13 mouse cellular contexts compared by ENCODE assay signal in the genomic region with DNA sequence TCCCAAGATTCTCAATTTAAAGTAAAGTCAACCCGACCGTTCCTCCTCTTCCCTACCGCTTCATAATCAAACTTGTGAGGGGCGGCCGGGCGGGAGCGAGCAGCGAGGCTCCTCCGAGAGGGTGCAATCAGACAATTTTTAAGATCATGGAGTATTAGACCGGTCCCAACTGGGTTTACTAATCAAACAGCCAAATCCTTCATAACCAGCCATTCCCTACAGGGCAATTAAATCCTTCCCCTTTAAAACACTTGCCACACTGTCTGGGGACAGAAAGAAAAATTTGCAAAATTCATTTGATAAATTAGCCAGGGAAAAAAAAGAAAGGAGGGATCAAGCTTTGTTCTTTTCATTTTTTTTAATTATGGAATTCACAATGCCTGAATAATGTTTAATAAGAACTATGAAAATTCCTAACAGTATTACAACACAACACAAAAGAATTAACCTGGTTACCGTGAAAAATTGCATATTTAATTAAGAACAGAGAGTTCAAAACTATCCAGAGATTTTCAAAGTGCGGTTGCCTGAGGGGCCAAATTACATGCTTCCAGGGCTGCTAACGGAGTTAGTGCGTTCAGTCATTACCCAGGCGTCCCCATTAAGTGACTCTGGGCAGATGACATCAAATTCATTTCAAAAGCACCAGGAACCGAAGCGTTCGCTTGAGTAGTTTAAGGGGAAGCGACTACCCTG. TPM values are rescaled to one million over a fixed set of nuclear protein-coding genes. Genes with fewer than 3 reads are reported as not detected.
DNase-seq lines count a peak whose midpoint lies in the region; ATAC-seq and TF ChIP-seq lines count a peak whose summit lies in the region.
"Had no signal": no experiment of that assay in that cellular context is flagged by ENCODE, and none has a peak within 500 bp of the region (broad histone marks: within the 10 kb centered on the region; RNA-seq: fewer than 3 reads in every experiment).

No protein-coding gene starts in this region.

- ATAC-seq in hindbrain, embryonic 14.5 days (ENCODE audit: low FRiP score), result peak; percentile 77
- peak; percentile 68 for ATAC-seq in neural tube, embryonic 13.5 days (ENCODE audit: low read depth)
- ATAC-seq in kidney, embryonic 16.5 days (ENCODE audit: low FRiP score, low TSS enrichment), result no peak

- no peak for TF ChIP-seq CTCF in brain, embryonic 14.5 days (IDR thresholded peaks at IDR 0.05; ENCODE audit: borderline replicate concordance, extremely low read depth, insufficient read depth, insufficient read length)

- WGBS in forebrain, embryonic 10.5 days, result 51% methylated on average over 19 of the region's 19 CpGs
- WGBS in hindbrain, embryonic 14.5 days, result 30% methylated on average over 19 of the region's 19 CpGs
- 34% methylated on average over 19 of the region's 19 CpGs for WGBS in neural tube, embryonic 13.5 days
- 68% methylated on average over 19 of the region's 19 CpGs for WGBS in kidney, embryonic 16.5 days

- H3K9me3 ChIP-seq in forebrain, embryonic 10.5 days, result peaks cover 17% of the 10 kb centered on the region
- H3K9me3 ChIP-seq in hindbrain, embryonic 14.5 days (ENCODE audit: control insufficient read depth, low read length), result peaks cover 15% of the 10 kb centered on the region
- peaks cover 4% of the 10 kb centered on the region; the same call in 1 of the 2 replicates for H3K9me3 ChIP-seq in neural tube, embryonic 13.5 days
- H3K9me3 ChIP-seq in kidney, embryonic 16.5 days (ENCODE audit: low read length), result peaks cover 13% of the 10 kb centered on the region

- peak overlapping the region; percentile 68 for H3K27ac ChIP-seq in forebrain, embryonic 10.5 days
- H3K27ac ChIP-seq in hindbrain, embryonic 14.5 days, result peak overlapping the region; percentile 27; the same call in 1 of the 2 replicates
- peak overlapping the region; percentile 68 for H3K27ac ChIP-seq in neural tube, embryonic 13.5 days (replicated peaks)
- no peak overlapping the region for H3K27ac ChIP-seq in kidney, embryonic 16.5 days (ENCODE audit: low read length)
- H3K27ac ChIP-seq: gastrocnemius, adult 2 months had no signal

- 0 out of 2 replicates have a peak overlapping the region, but pooled peaks have one; percentile 6 for H3K4me2 ChIP-seq in hindbrain, embryonic 14.5 days (replicated peaks)
- peak overlapping the region; percentile 0; the same call in 1 of the 2 replicates for H3K4me2 ChIP-seq in neural tube, embryonic 13.5 days
- H3K4me2 ChIP-seq in kidney, embryonic 16.5 days (replicated peaks; ENCODE audit: low read depth, low read length), result no peak overlapping the region

- H3K27me3 ChIP-seq in forebrain, embryonic 10.5 days (ENCODE audit: poor library complexity, severe bottlenecking), result peaks cover 12% of the 10 kb centered on the region; the same call in 1 of the 2 replicates
- H3K27me3 ChIP-seq in hindbrain, embryonic 14.5 days (ENCODE audit: control insufficient read depth, insufficient read depth, low read length), result no peaks in the 10 kb centered on the region
- H3K27me3 ChIP-seq in neural tube, embryonic 13.5 days, result no peaks in the 10 kb centered on the region
- no peaks in the 10 kb centered on the region for H3K27me3 ChIP-seq in kidney, embryonic 16.5 days (ENCODE audit: insufficient read depth, low read length)

- DNase-seq in brain, embryonic 14.5 days (ENCODE audit: low read depth), result peak; percentile 88
- no peak for DNase-seq in forebrain, embryonic 10.5 days (ENCODE audit: extremely low spot score, low spot score)
- peak; percentile 70 for DNase-seq in hindbrain, embryonic 14.5 days (ENCODE audit: low spot score)
- no peak for DNase-seq in adipocyte (ENCODE audit: low spot score)
- DNase-seq in adrenal gland, postnatal 25 days, result no peak
- DNase-seq: embryo, embryonic 11 days; gastrocnemius, adult 2 months; heart, postnatal 4 days; kidney, adult 8-10 months; lung, adult 18-20 months; lung, postnatal 4 days had no signal

- H3K4me1 ChIP-seq in forebrain, embryonic 10.5 days, result peaks cover 46% of the 10 kb centered on the region
- peaks cover 18% of the 10 kb centered on the region for H3K4me1 ChIP-seq in hindbrain, embryonic 14.5 days (replicated peaks; ENCODE audit: control insufficient read depth, insufficient read depth, low read length)
- H3K4me1 ChIP-seq in neural tube, embryonic 13.5 days (replicated peaks), result peaks cover 30% of the 10 kb centered on the region
- H3K4me1 ChIP-seq in kidney, embryonic 16.5 days (ENCODE audit: insufficient read depth, low read length), result no peaks in the 10 kb centered on the region

- TF ChIP-seq POLR2A in brain, embryonic 14.5 days (IDR thresholded peaks at IDR 0.05; ENCODE audit: borderline replicate concordance, extremely low read depth, insufficient read depth, insufficient read length, poor library complexity, severe bottlenecking), result no peak

- H3K9ac ChIP-seq in hindbrain, embryonic 14.5 days, result no peak overlapping the region
- no peak overlapping the region for H3K9ac ChIP-seq in neural tube, embryonic 13.5 days
- H3K9ac ChIP-seq in kidney, embryonic 16.5 days (replicated peaks; ENCODE audit: low read length), result no peak overlapping the region; the same call in 1 of the 2 replicates

- peaks cover 26% of the 10 kb centered on the region for H3K36me3 ChIP-seq in forebrain, embryonic 10.5 days (replicated peaks)
- H3K36me3 ChIP-seq in hindbrain, embryonic 14.5 days (replicated peaks; ENCODE audit: control insufficient read depth, insufficient read depth), result peaks cover 11% of the 10 kb centered on the region
- H3K36me3 ChIP-seq in neural tube, embryonic 13.5 days, result peaks cover 18% of the 10 kb centered on the region
- peaks cover 17% of the 10 kb centered on the region for H3K36me3 ChIP-seq in kidney, embryonic 16.5 days (ENCODE audit: insufficient read depth, low read length)

- no peak overlapping the region for H3K4me3 ChIP-seq in forebrain, embryonic 10.5 days
- H3K4me3 ChIP-seq in hindbrain, embryonic 14.5 days (replicated peaks; ENCODE audit: low read length), result no peak overlapping the region
- H3K4me3 ChIP-seq in neural tube, embryonic 13.5 days, result no peak overlapping the region
- H3K4me3 ChIP-seq in kidney, embryonic 16.5 days (ENCODE audit: low read length), result no peak overlapping the region
- H3K4me3 ChIP-seq: gastrocnemius, adult 2 months had no signal

RNA-seq across cellular contexts. Expression of gene Cux2, which starts 17.3 kb away (rescaled TPM):
- 50.2 and 52.6 TPM in 2 replicates for polyA plus RNA-seq in brain, embryonic 14.5 days (2012; rRNA removed)
- polyA plus RNA-seq in forebrain, embryonic 10.5 days (2016; fragmentation: Nextera tagmentation; extraction: Ambion mirVana), result 5.0 and 6.5 TPM in 2 replicates
- 25.5 and 28.1 TPM in 2 replicates for polyA plus RNA-seq in hindbrain, embryonic 14.5 days (2014; fragmentation: Nextera tagmentation; extraction: Ambion mirVana)
- 28.5 and 29.8 TPM in 2 replicates for polyA plus RNA-seq in neural tube, embryonic 13.5 days (2015; fragmentation: Nextera tagmentation; extraction: Ambion mirVana)
- total RNA-seq in adrenal gland, postnatal 25 days (2021), result 20.9 and 29.8 TPM in 2 replicates
- 9.0 and 9.9 TPM in 2 replicates for polyA plus RNA-seq in kidney, embryonic 16.5 days (2015; fragmentation: Nextera tagmentation; extraction: Ambion mirVana)

Comparison
In these comparisons a context has a peak if more than half of its experiments do, and no peak if none do; other contexts are left out.
1. DNase-seq: peak in brain, embryonic 14.5 days (single experiment) and hindbrain, embryonic 14.5 days (single experiment); none in forebrain, embryonic 10.5 days (single experiment), adipocyte (single experiment) and adrenal gland, postnatal 25 days (single experiment).